Mouse (Mus musculus): Measurements from ENCODE around the gene Ushbp1.

GRCm38 (mm10) chr8:71392871-71393270, 2.7 kb downstream of the Ushbp1 start:
- TF ChIP-seq RCOR1 (conservative IDR thresholded peaks at IDR 0.05; ENCODE audit: low read depth, low read length) (no peak), USF1 (IDR thresholded peaks at IDR 0.05; ENCODE audit: low read depth, low read length) (no peak), CTCF (conservative IDR thresholded peaks at IDR 0.05 in 1 of 2, IDR thresholded peaks at IDR 0.05 in 1 of 2; ENCODE audit: low read depth in 2 of 2, low read length in 2 of 2) (no peak), IRF4 (IDR thresholded peaks at IDR 0.05; ENCODE audit: low read depth, low read length) (no peak), ZC3H11A (IDR thresholded peaks at IDR 0.05; ENCODE audit: low read depth, low read length) (no peak), POLR2A (IDR thresholded peaks at IDR 0.05; ENCODE audit: low read depth, low read length) (no peak), EP300 (IDR thresholded peaks at IDR 0.05; ENCODE audit: low read length) (no peak)

All from CH12.LX (cell line).